Mouse (Mus musculus) frontal cortex, adult (tissue): ENCODE measurements around the gene Ogfod2.

ENCODE experiments used
- ATAC-seq: cut with Nextera tagmentation; 2 replicates; pipeline ENCODE4 v1.9.2; 2017; ENCODE audit warnings: mild to moderate bottlenecking, moderate library complexity, mixed read lengths; ENCODE audit not compliant: low TSS enrichment

The Ogfod2 gene

GRCm38 (mm10) chr5:124095077-124095581, 17.0 kb upstream of the Ogfod2 start:
- ATAC-seq, result peak; percentile 6; the same call in 1 of the 2 replicates

GRCm38 (mm10) chr5:124095596-124096232, 16.4 kb upstream of the Ogfod2 start, which contains the start of gene Abcb9:
Gene Abcb9, minus strand, starts transcription at chr5:124095798.
- peak; percentile 82 for ATAC-seq

- ATAC-seq, result no peak
These were observed 13.2 kb upstream of the Ogfod2 start for GRCm38 (mm10) chr5:124098923-124099322.

- ATAC-seq, result no peak
These were observed 11.7 kb upstream of the Ogfod2 start for GRCm38 (mm10) chr5:124100128-124101044.

- no peak for ATAC-seq
These were observed 9.8 kb upstream of the Ogfod2 start for GRCm38 (mm10) chr5:124102326-124102725.

- no peak for ATAC-seq
These were observed 9.1 kb upstream of the Ogfod2 start for GRCm38 (mm10) chr5:124103020-124103419.

- ATAC-seq, result no peak
These were observed 8.5 kb upstream of the Ogfod2 start for GRCm38 (mm10) chr5:124103552-124103951.

GRCm38 (mm10) chr5:124111077-124111741, 888 bp upstream of the Ogfod2 start:
- ATAC-seq, result no peak

- ATAC-seq, result no peak
These were observed 434 bp downstream of the Ogfod2 start for GRCm38 (mm10) chr5:124112531-124112930.

- peak; percentile 28 for ATAC-seq
These were observed 933 bp downstream of the Ogfod2 start for GRCm38 (mm10) chr5:124113030-124113429.

GRCm38 (mm10) chr5:124114276-124115025, 2.4 kb downstream of the Ogfod2 start:
- ATAC-seq, result no peak

GRCm38 (mm10) chr5:124115531-124115930, 3.4 kb downstream of the Ogfod2 start:
- ATAC-seq, result no peak

GRCm38 (mm10) chr5:124115990-124116845, 4.1 kb downstream of the Ogfod2 start, which contains the start of gene Arl6ip4:
Gene Arl6ip4, plus strand, starts transcription at chr5:124116089.
- peak; percentile 4; the same call in 1 of the 2 replicates for ATAC-seq

- ATAC-seq, result no peak
These were observed 7.1 kb downstream of the Ogfod2 start for GRCm38 (mm10) chr5:124119204-124119603.

- ATAC-seq, result no peak
These were observed 10.3 kb downstream of the Ogfod2 start for GRCm38 (mm10) chr5:124122357-124122756.

- no peak for ATAC-seq
These were observed 13.0 kb downstream of the Ogfod2 start for GRCm38 (mm10) chr5:124125093-124125492.

GRCm38 (mm10) chr5:124134261-124134660, 22.2 kb downstream of the Ogfod2 start:
- no peak for ATAC-seq

GRCm38 (mm10) chr5:124138066-124138465, 26.0 kb downstream of the Ogfod2 start:
- no peak for ATAC-seq

GRCm38 (mm10) chr5:124149028-124149427, 36.9 kb downstream of the Ogfod2 start:
- ATAC-seq, result peak; percentile 32; the same call in 1 of the 2 replicates

GRCm38 (mm10) chr5:124150895-124151294, 38.8 kb downstream of the Ogfod2 start:
- no peak for ATAC-seq
